Mouse (Mus musculus): Measurements from ENCODE around the gene Ddx3x.
"Not testable (repeated sequence)": the region's sequence is repeated elsewhere in the genome, so short reads cannot be mapped to it uniquely, and the experiment has no call there.

Ddx3x gene

GRCm38 (mm10) chrX:13281329-13282088, 739 bp downstream of the Ddx3x start:
- ATAC-seq (ENCODE audit: low TSS enrichment): peak; percentile 60

GRCm38 (mm10) chrX:13282089-13282850, 1.5 kb downstream of the Ddx3x start:
- no peak for ATAC-seq (ENCODE audit: low TSS enrichment)

- ATAC-seq (ENCODE audit: low TSS enrichment): no peak
Measured at GRCm38 (mm10) chrX:13285772-13286171, 5.0 kb downstream of the Ddx3x start.

GRCm38 (mm10) chrX:13294505-13295228, 13.9 kb downstream of the Ddx3x start:
- no peak for ATAC-seq (ENCODE audit: low TSS enrichment)

- no peak for ATAC-seq (ENCODE audit: low TSS enrichment)
Measured at GRCm38 (mm10) chrX:13295229-13295571, 14.4 kb downstream of the Ddx3x start.

GRCm38 (mm10) chrX:13296241-13296640, 15.5 kb downstream of the Ddx3x start:
- ATAC-seq (ENCODE audit: low TSS enrichment): not testable (repeated sequence)

- ATAC-seq (ENCODE audit: low TSS enrichment): no peak
Measured at GRCm38 (mm10) chrX:13306190-13306589, 25.4 kb downstream of the Ddx3x start.

GRCm38 (mm10) chrX:13311396-13311795, 30.6 kb downstream of the Ddx3x start:
- ATAC-seq (ENCODE audit: low TSS enrichment): no peak

GRCm38 (mm10) chrX:13329611-13330010, 48.8 kb downstream of the Ddx3x start:
- ATAC-seq (ENCODE audit: low TSS enrichment): no peak

All from frontal cortex, adult (tissue).